Mouse (Mus musculus) ES-CJ7 (cell line): ENCODE results near the gene Zfx.

Experiments used
- DNase-seq: peaks from one replicate; pipeline ENCODE4 v3.0.0; 2011; ENCODE audit warnings: low read depth, low spot score

Zfx gene

GRCm38 (mm10) chrX:94123059-94123839, at the start of gene Zfx:
TSS of gene Zfx (minus strand) at chrX:94123702.
- DNase-seq = peak; percentile 27

GRCm38 (mm10) chrX:94169348-94169747, 45.8 kb upstream of the Zfx start:
- no peak for DNase-seq

- DNase-seq = peak; percentile 11
These were observed 28.8 kb upstream of the Zfx start for GRCm38 (mm10) chrX:94152251-94152830.

GRCm38 (mm10) chrX:94150471-94150870, 27.0 kb upstream of the Zfx start:
- DNase-seq = peak; percentile 31

GRCm38 (mm10) chrX:94142004-94142771, 18.7 kb upstream of the Zfx start:
- DNase-seq = no peak

- DNase-seq = no peak
These were observed 16.6 kb upstream of the Zfx start for GRCm38 (mm10) chrX:94140080-94140479.

GRCm38 (mm10) chrX:94138256-94138655, 14.8 kb upstream of the Zfx start:
- DNase-seq = no peak

- DNase-seq = no peak
These were observed 11.6 kb upstream of the Zfx start for GRCm38 (mm10) chrX:94135084-94135483.

GRCm38 (mm10) chrX:94133551-94133950, 10.0 kb upstream of the Zfx start:
- DNase-seq = peak; percentile 66

GRCm38 (mm10) chrX:94132239-94132638, 8.7 kb upstream of the Zfx start:
- no peak for DNase-seq

GRCm38 (mm10) chrX:94129712-94130111, 6.2 kb upstream of the Zfx start:
- peak; percentile 33 for DNase-seq

GRCm38 (mm10) chrX:94125950-94126349, 2.4 kb upstream of the Zfx start:
- DNase-seq = no peak

GRCm38 (mm10) chrX:94122709-94123058, 818 bp downstream of the Zfx start:
- no peak for DNase-seq

GRCm38 (mm10) chrX:94121866-94122708, 1.4 kb downstream of the Zfx start:
- peak; percentile 82 for DNase-seq

GRCm38 (mm10) chrX:94121161-94121856, 2.2 kb downstream of the Zfx start:
- DNase-seq = peak; percentile 27

GRCm38 (mm10) chrX:94118350-94118749, 5.2 kb downstream of the Zfx start:
- no peak for DNase-seq

- DNase-seq = no peak
These were observed 7.6 kb downstream of the Zfx start for GRCm38 (mm10) chrX:94115882-94116281.

GRCm38 (mm10) chrX:94105964-94106363, 17.5 kb downstream of the Zfx start:
- no peak for DNase-seq

GRCm38 (mm10) chrX:94102938-94103337, 20.6 kb downstream of the Zfx start:
- DNase-seq = no peak

GRCm38 (mm10) chrX:94100561-94100960, 22.9 kb downstream of the Zfx start:
- no peak for DNase-seq

- DNase-seq = no peak
These were observed 32.5 kb downstream of the Zfx start for GRCm38 (mm10) chrX:94091001-94091400.
